Mouse (Mus musculus): ENCODE data around the gene Scml4. TPM values are rescaled to one million over a fixed set of nuclear protein-coding genes. Genes with fewer than 3 reads are reported as not detected.

Gene Scml4
- polyA plus RNA-seq, 1 experiment from 2014 or later, result 0.92 TPM

- H3K27ac ChIP-seq (ENCODE audit: low read depth, low read length), result no peak overlapping the region
- WGBS (ENCODE audit: insufficient replicate concordance), result 76% methylated on average over 6 of the region's 6 CpGs
Observed at GRCm38 (mm10) chr10:42962181-42962601, 102.0 kb downstream of the Scml4 start.

GRCm38 (mm10) chr10:42962655-42963054 lies 102.5 kb downstream of the Scml4 start:
- 85% methylated on average over 13 of the region's 13 CpGs for WGBS (ENCODE audit: insufficient replicate concordance)
- no peak overlapping the region for H3K9ac ChIP-seq (ENCODE audit: low read depth, low read length)
- H3K4me1 ChIP-seq (ENCODE audit: control insufficient read depth, insufficient read depth, low read length), result no peaks in the 10 kb centered on the region
- no peak overlapping the region for H3K4me3 ChIP-seq (ENCODE audit: low read depth, low read length)
- no peak for ATAC-seq (replicated peaks; ENCODE audit: insufficient number of reproducible peaks, low FRiP score, low TSS enrichment)
- H3K36me3 ChIP-seq (ENCODE audit: control insufficient read depth, insufficient read depth, low read length), result no peaks in the 10 kb centered on the region
- no peaks in the 10 kb centered on the region for H3K27me3 ChIP-seq (ENCODE audit: control insufficient read depth, insufficient read depth, low read length)
- no peak overlapping the region for H3K4me2 ChIP-seq
- no peaks in the 10 kb centered on the region for H3K9me3 ChIP-seq (replicated peaks; ENCODE audit: control insufficient read depth, low read length)
- no peak overlapping the region for H3K27ac ChIP-seq (ENCODE audit: low read depth, low read length)

More at GRCm38 (mm10) chr10:42962181-42962601, 102.0 kb downstream of the Scml4 start:
- no peak for ATAC-seq (replicated peaks; ENCODE audit: insufficient number of reproducible peaks, low FRiP score, low TSS enrichment)
- H3K9me3 ChIP-seq (replicated peaks; ENCODE audit: control insufficient read depth, low read length), result no peaks in the 10 kb centered on the region
- no peaks in the 10 kb centered on the region for H3K36me3 ChIP-seq (ENCODE audit: control insufficient read depth, insufficient read depth, low read length)
- no peak overlapping the region for H3K9ac ChIP-seq (ENCODE audit: low read depth, low read length)
- no peak overlapping the region for H3K4me3 ChIP-seq (ENCODE audit: low read depth, low read length)
- no peaks in the 10 kb centered on the region for H3K4me1 ChIP-seq (ENCODE audit: control insufficient read depth, insufficient read depth, low read length)
- peaks cover 3% of the 10 kb centered on the region; the same call in 1 of the 2 replicates for H3K27me3 ChIP-seq (ENCODE audit: control insufficient read depth, insufficient read depth, low read length)
- H3K4me2 ChIP-seq, result no peak overlapping the region

DNA sequence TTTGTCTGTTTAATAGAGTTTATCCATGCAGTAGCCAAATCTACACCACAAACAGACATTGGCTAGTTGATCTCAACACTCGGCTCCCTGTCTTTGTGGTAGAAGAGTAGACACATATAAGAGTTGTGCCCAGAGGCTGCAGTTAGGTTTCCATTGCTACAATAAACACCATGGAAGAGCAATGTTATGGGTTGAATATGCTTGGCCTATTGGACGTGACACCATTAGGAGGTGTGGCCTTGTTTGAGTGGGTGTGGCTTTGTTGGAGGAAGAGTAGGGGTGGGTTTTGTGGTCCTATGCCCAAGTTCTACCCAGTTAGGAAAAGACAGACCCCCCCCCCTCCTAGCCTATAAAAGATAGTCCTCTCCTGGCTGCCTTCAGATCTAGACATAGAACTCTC lies 102.9 kb downstream of the Scml4 start:
- Histone ChIP-seq H3K9me3 (replicated peaks; ENCODE audit: control insufficient read depth, low read length) (no peaks in the 10 kb centered on the region), H3K4me3 (ENCODE audit: low read depth, low read length) (no peak overlapping the region), H3K4me1 (ENCODE audit: control insufficient read depth, insufficient read depth, low read length) (no peaks in the 10 kb centered on the region), H3K4me2 (no peak overlapping the region), H3K9ac (ENCODE audit: low read depth, low read length) (no peak overlapping the region), H3K27me3 (ENCODE audit: control insufficient read depth, insufficient read depth, low read length) (no peaks in the 10 kb centered on the region), H3K36me3 (ENCODE audit: control insufficient read depth, insufficient read depth, low read length) (no peaks in the 10 kb centered on the region), H3K27ac (ENCODE audit: low read depth, low read length) (no peak overlapping the region)
- WGBS (ENCODE audit: insufficient replicate concordance), result 89% methylated on average over 2 of the region's 2 CpGs
- no peak for ATAC-seq (replicated peaks; ENCODE audit: insufficient number of reproducible peaks, low FRiP score, low TSS enrichment)

- no peaks in the 10 kb centered on the region for H3K4me1 ChIP-seq (ENCODE audit: control insufficient read depth, insufficient read depth, low read length)
- H3K36me3 ChIP-seq (ENCODE audit: control insufficient read depth, insufficient read depth, low read length), result no peaks in the 10 kb centered on the region
- no peak for ATAC-seq (replicated peaks; ENCODE audit: insufficient number of reproducible peaks, low FRiP score, low TSS enrichment)
- H3K9me3 ChIP-seq (replicated peaks; ENCODE audit: control insufficient read depth, low read length), result no peaks in the 10 kb centered on the region
- H3K9ac ChIP-seq (ENCODE audit: low read depth, low read length), result no peak overlapping the region
- no peaks in the 10 kb centered on the region for H3K27me3 ChIP-seq (ENCODE audit: control insufficient read depth, insufficient read depth, low read length)
- H3K4me2 ChIP-seq, result no peak overlapping the region
- no peak overlapping the region for H3K4me3 ChIP-seq (ENCODE audit: low read depth, low read length)
- H3K27ac ChIP-seq (ENCODE audit: low read depth, low read length), result no peak overlapping the region
- 11% methylated on average over 2 of the region's 2 CpGs for WGBS (ENCODE audit: insufficient replicate concordance)
Observed at GRCm38 (mm10) chr10:42968332-42968731, 108.2 kb downstream of the Scml4 start.

DNA sequence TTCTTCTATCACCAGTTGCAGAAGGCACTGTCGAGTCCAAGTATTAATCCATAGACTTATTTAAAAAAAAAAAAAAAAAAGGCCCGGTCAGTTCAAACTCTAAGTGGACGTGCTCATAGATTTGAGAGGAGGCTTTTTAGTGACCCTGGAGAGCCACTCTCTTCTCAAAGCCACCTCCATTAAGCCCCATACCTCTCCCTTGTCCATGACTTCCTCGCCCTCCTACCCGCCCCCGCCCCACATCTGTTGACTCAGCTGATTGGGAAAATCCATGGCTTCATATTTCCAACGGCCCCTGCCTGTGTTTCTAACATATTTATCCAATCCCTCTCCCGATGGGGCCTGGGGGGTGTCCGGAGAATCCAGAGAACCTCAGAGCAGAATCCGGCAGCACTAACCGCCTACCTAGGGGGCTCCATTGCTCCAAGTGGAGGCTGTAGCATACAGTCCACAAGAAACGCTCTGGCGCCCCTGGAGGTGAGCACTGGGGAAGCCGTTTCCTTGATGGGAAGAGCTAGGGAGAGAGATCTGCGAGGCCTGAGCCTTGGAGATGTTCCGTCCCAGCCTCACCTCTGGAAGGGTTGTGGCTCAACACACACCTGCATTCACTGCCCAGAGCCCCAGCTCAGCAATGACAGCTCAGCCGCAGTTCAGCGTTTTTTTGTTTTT lies 112.5 kb downstream of the Scml4 start:
- peak overlapping the region; percentile 49 for H3K4me2 ChIP-seq
- H3K27ac ChIP-seq (ENCODE audit: low read depth, low read length), result no peak overlapping the region
- no peaks in the 10 kb centered on the region for H3K9me3 ChIP-seq (replicated peaks; ENCODE audit: control insufficient read depth, low read length)
- H3K27me3 ChIP-seq (ENCODE audit: control insufficient read depth, insufficient read depth, low read length), result no peaks in the 10 kb centered on the region
- 22% methylated on average over 18 of the region's 18 CpGs for WGBS (ENCODE audit: insufficient replicate concordance)
- H3K9ac ChIP-seq (ENCODE audit: low read depth, low read length), result no peak overlapping the region
- no peaks in the 10 kb centered on the region for H3K4me1 ChIP-seq (ENCODE audit: control insufficient read depth, insufficient read depth, low read length)
- H3K36me3 ChIP-seq (ENCODE audit: control insufficient read depth, insufficient read depth, low read length), result no peaks in the 10 kb centered on the region
- no peak for ATAC-seq (replicated peaks; ENCODE audit: insufficient number of reproducible peaks, low FRiP score, low TSS enrichment)
- no peak overlapping the region for H3K4me3 ChIP-seq (ENCODE audit: low read depth, low read length)

GRCm38 (mm10) chr10:42973537-42973936 lies 113.4 kb downstream of the Scml4 start:
- no peak overlapping the region for H3K4me2 ChIP-seq
- no peaks in the 10 kb centered on the region for H3K36me3 ChIP-seq (ENCODE audit: control insufficient read depth, insufficient read depth, low read length)
- H3K9ac ChIP-seq (ENCODE audit: low read depth, low read length), result no peak overlapping the region
- 54% methylated on average over 4 of the region's 4 CpGs for WGBS (ENCODE audit: insufficient replicate concordance)
- peaks cover 4% of the 10 kb centered on the region; the same call in 1 of the 2 replicates for H3K27me3 ChIP-seq (ENCODE audit: control insufficient read depth, insufficient read depth, low read length)
- no peak for ATAC-seq (replicated peaks; ENCODE audit: insufficient number of reproducible peaks, low FRiP score, low TSS enrichment)
- no peak overlapping the region for H3K4me3 ChIP-seq (ENCODE audit: low read depth, low read length)
- no peaks in the 10 kb centered on the region for H3K4me1 ChIP-seq (ENCODE audit: control insufficient read depth, insufficient read depth, low read length)
- no peak overlapping the region for H3K27ac ChIP-seq (ENCODE audit: low read depth, low read length)
- H3K9me3 ChIP-seq (replicated peaks; ENCODE audit: control insufficient read depth, low read length), result no peaks in the 10 kb centered on the region

DNA sequence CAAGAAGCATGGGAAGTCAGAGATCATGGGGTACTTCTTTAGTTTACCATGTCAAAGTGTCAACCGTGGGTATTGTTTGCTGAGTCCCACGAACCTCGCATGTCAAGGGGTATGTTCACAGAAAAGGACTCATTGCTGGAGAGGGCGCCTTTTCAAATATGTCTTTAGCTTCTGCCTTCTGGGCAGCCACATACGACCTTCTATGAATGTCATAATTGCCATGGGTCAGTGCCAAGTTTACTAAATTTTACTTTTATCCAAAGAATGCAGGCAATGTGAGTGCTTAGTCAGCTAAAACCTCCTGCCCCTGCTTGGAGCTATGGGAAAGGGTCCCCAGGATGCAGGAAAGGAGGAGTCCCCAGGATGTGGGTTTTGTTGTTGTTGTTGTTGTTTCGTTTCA lies 116.4 kb downstream of the Scml4 start:
- no peak overlapping the region for H3K4me3 ChIP-seq (ENCODE audit: low read depth, low read length)
- no peaks in the 10 kb centered on the region for H3K4me1 ChIP-seq (ENCODE audit: control insufficient read depth, insufficient read depth, low read length)
- peaks cover 5% of the 10 kb centered on the region; the same call in 1 of the 2 replicates for H3K27me3 ChIP-seq (ENCODE audit: control insufficient read depth, insufficient read depth, low read length)
- no peaks in the 10 kb centered on the region for H3K9me3 ChIP-seq (replicated peaks; ENCODE audit: control insufficient read depth, low read length)
- H3K9ac ChIP-seq (ENCODE audit: low read depth, low read length), result no peak overlapping the region
- WGBS (ENCODE audit: insufficient replicate concordance), result 78% methylated on average over 6 of the region's 6 CpGs
- H3K27ac ChIP-seq (ENCODE audit: low read depth, low read length), result no peak overlapping the region
- no peak overlapping the region for H3K4me2 ChIP-seq
- ATAC-seq (replicated peaks; ENCODE audit: insufficient number of reproducible peaks, low FRiP score, low TSS enrichment), result no peak
- H3K36me3 ChIP-seq (ENCODE audit: control insufficient read depth, insufficient read depth, low read length), result no peaks in the 10 kb centered on the region

- Histone ChIP-seq H3K9ac (ENCODE audit: low read depth, low read length) (no peak overlapping the region), H3K4me3 (ENCODE audit: low read depth, low read length) (no peak overlapping the region), H3K4me2 (no peak overlapping the region), H3K36me3 (ENCODE audit: control insufficient read depth, insufficient read depth, low read length) (no peaks in the 10 kb centered on the region), H3K27ac (ENCODE audit: low read depth, low read length) (no peak overlapping the region), H3K27me3 (ENCODE audit: control insufficient read depth, insufficient read depth, low read length) (peaks cover 5% of the 10 kb centered on the region; the same call in 1 of the 2 replicates), H3K9me3 (replicated peaks; ENCODE audit: control insufficient read depth, low read length) (no peaks in the 10 kb centered on the region), H3K4me1 (ENCODE audit: control insufficient read depth, insufficient read depth, low read length) (no peaks in the 10 kb centered on the region)
- no peak for ATAC-seq (replicated peaks; ENCODE audit: insufficient number of reproducible peaks, low FRiP score, low TSS enrichment)
- 61% methylated on average over 3 of the region's 3 CpGs for WGBS (ENCODE audit: insufficient replicate concordance)
Observed at GRCm38 (mm10) chr10:42978346-42978745, 118.2 kb downstream of the Scml4 start.

All from heart, embryonic 11.5 days (tissue).